Mouse (Mus musculus) layer of hippocampus, adult 11-12 months (tissue): Measurements from ENCODE around the gene Ldb1.
"Not testable (repeated sequence)": the region's sequence is repeated elsewhere in the genome, so short reads cannot be mapped to it uniquely, and the experiment has no call there.

Experiments
- DNase-seq: peaks from one replicate; pipeline ENCODE4 v3.0.0; 2022; ENCODE audit warnings: low spot score

Gene Ldb1

GRCm38 (mm10) chr19:46028747-46029320, 16.2 kb downstream of the Ldb1 start:
- no peak for DNase-seq

GRCm38 (mm10) chr19:46026567-46026966, 18.4 kb downstream of the Ldb1 start:
- no peak for DNase-seq

GRCm38 (mm10) chr19:46024959-46025358, 20.1 kb downstream of the Ldb1 start:
- no peak for DNase-seq

- DNase-seq = no peak
These were observed 29.0 kb downstream of the Ldb1 start for GRCm38 (mm10) chr19:46016023-46016422.

- peak; percentile 87 for DNase-seq
These were observed 30.3 kb downstream of the Ldb1 start for GRCm38 (mm10) chr19:46014572-46015178.

GRCm38 (mm10) chr19:46005680-46006079, 39.3 kb downstream of the Ldb1 start:
- DNase-seq = no peak

GRCm38 (mm10) chr19:46004814-46005466, 40.1 kb downstream of the Ldb1 start:
- no peak for DNase-seq

- DNase-seq = peak; percentile 74
These were observed 41.4 kb downstream of the Ldb1 start, which contains the start of gene Hps6 for GRCm38 (mm10) chr19:46003371-46004226. Gene Hps6 (plus strand): TSS chr19:46003508.

GRCm38 (mm10) chr19:46002279-46002678, 42.7 kb downstream of the Ldb1 start:
- no peak for DNase-seq

- no peak for DNase-seq
These were observed 45.6 kb downstream of the Ldb1 start for GRCm38 (mm10) chr19:45999378-45999777.

- no peak for DNase-seq
These were observed 46.3 kb downstream of the Ldb1 start for GRCm38 (mm10) chr19:45998694-45999217.

GRCm38 (mm10) chr19:45997785-45998693, 47.0 kb downstream of the Ldb1 start, which contains the start of gene Armh3:
Gene Armh3 (minus strand): TSS chr19:45998488.
- peak; percentile 92 for DNase-seq

- DNase-seq = no peak
These were observed 47.6 kb downstream of the Ldb1 start for GRCm38 (mm10) chr19:45997365-45997764.

- DNase-seq = no peak
These were observed 50.9 kb downstream of the Ldb1 start for GRCm38 (mm10) chr19:45993981-45994737.

- not testable (repeated sequence) for DNase-seq
These were observed 51.6 kb downstream of the Ldb1 start for GRCm38 (mm10) chr19:45993441-45993840.

- DNase-seq = no peak
These were observed 53.8 kb downstream of the Ldb1 start for GRCm38 (mm10) chr19:45991171-45991570.

- no peak for DNase-seq
These were observed 56.8 kb downstream of the Ldb1 start for GRCm38 (mm10) chr19:45988238-45988637.

GRCm38 (mm10) chr19:45984379-45984778, 60.6 kb downstream of the Ldb1 start:
- DNase-seq = no peak
